Mouse (Mus musculus): ENCODE data around the gene Gm3264. TPM values are rescaled to one million over a fixed set of nuclear protein-coding genes. Genes with fewer than 3 reads are reported as not detected.

Gene Gm3264
- polyA plus RNA-seq (2021; fragmentation: Nextera tagmentation) = 0.23 TPM in 1 of 2 replicates, not detected in the other
- long read RNA-seq, experiment 1, partial matches to known transcripts = 1 of 3 reads
- long read RNA-seq, experiment 1, other reads (novel, unspliced or antisense) = 2 of 3 reads
- long read RNA-seq, experiment 2 = 0 reads

GRCm38 (mm10) chr14:4855299-4855980 is at the start of gene Gm3264:
Gene Gm3264 (plus strand): TSS chr14:4855576.

GRCm38 (mm10) chr14:4837806-4838205 is 17.6 kb upstream of the Gm3264 start, which contains the start of gene Gm3269:
Gene Gm3269 (plus strand): TSS chr14:4838106.

DNA sequence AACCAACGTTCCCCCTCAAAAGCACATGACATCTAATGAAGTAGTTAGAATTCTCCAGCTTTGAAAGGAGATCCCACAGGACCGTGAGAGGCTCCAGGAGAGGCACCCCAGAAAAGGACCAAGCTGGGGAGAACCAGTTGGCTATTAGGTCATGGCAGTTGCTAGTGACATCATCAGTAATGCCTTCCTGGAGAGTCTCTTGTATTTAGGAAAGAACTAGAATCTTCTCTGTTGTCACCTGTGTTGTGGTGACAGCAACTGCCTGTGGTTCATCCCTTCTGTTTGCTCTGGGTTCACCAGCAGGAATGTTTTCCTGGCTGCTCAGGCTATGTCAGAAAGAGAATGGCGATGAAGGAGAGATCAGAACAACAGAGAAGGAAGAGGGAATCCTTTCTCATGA is 36.7 kb downstream of the Gm3264 start, which contains the start of gene Gm3278:
Gene Gm3278, plus strand, starts transcription at position 301 of the 400 bp plus-strand sequence.

Other genes with a start within 250 kb of the Gm3264 start
- gene Gm8159, start 223.2 kb upstream of the Gm3264 start, polyA plus RNA-seq (2021; fragmentation: Nextera tagmentation) = not detected in 2 replicates
- 0.25 and 0.49 TPM in 2 replicates for gene Gm3239, start 191.4 kb upstream of the Gm3264 start, polyA plus RNA-seq (2021; fragmentation: Nextera tagmentation)
- gene Gm7876, start 146.3 kb upstream of the Gm3264 start, polyA plus RNA-seq (2021; fragmentation: Nextera tagmentation) = not detected in 2 replicates
- 0.30 and 0.39 TPM in 2 replicates for gene Gm3252, start 128.8 kb upstream of the Gm3264 start, polyA plus RNA-seq (2021; fragmentation: Nextera tagmentation)
- gene Gm9602, start 79.2 kb upstream of the Gm3264 start, polyA plus RNA-seq (2021; fragmentation: Nextera tagmentation) = not detected in 2 replicates
- gene Gm3269, start 17.5 kb upstream of the Gm3264 start, polyA plus RNA-seq (2021; fragmentation: Nextera tagmentation) = not detected in 2 replicates
- not detected in 2 replicates for gene Gm3278, start 36.8 kb downstream of the Gm3264 start, polyA plus RNA-seq (2021; fragmentation: Nextera tagmentation)
- gene Gm8297, start 128.4 kb downstream of the Gm3264 start, polyA plus RNA-seq (2021; fragmentation: Nextera tagmentation) = not detected in 2 replicates
- not detected in 2 replicates for gene Gm3298, start 160.3 kb downstream of the Gm3264 start, polyA plus RNA-seq (2021; fragmentation: Nextera tagmentation)
- gene 4930555G01Rik, start 195.1 kb downstream of the Gm3264 start, polyA plus RNA-seq (2021; fragmentation: Nextera tagmentation) = not detected in 2 replicates
- 1.3 and 1.5 TPM in 2 replicates for gene Gm8281, start 215.5 kb downstream of the Gm3264 start, polyA plus RNA-seq (2021; fragmentation: Nextera tagmentation)